Mouse (Mus musculus) gastrocnemius, adult 2 months (tissue): ENCODE data around the gene Samd3. TPM values are rescaled to one million over a fixed set of nuclear protein-coding genes. Genes with fewer than 3 reads are reported as not detected.

Experiments
- DNase-seq: peaks from one replicate; pipeline ENCODE4 v3.0.0; 2022
- H3K27ac ChIP-seq: fragments of 200-600 bp; 2 replicates; pipeline ENCODE4 v1.8.1; 2022; ENCODE audit warnings: mild to moderate bottlenecking
- H3K4me3 ChIP-seq: fragments of 200-600 bp; 2 replicates; pipeline ENCODE4 v1.8.1; 2022; ENCODE audit warnings: mild to moderate bottlenecking, moderate library complexity
- CTCF ChIP-seq: fragments of 200-600 bp; IDR thresholded peaks from 2 replicates; pipeline ENCODE4 v1.8.1; 2022; ENCODE audit warnings: antibody characterized with exemption, mild to moderate bottlenecking, moderate library complexity
- intact Hi-C: fragments of 180-260 bp; cut with DNase I; formaldehyde crosslinking; loops from one replicate; pipeline ENCODE4 v1.15.1; 2025
- long read RNA-seq, 2 experiments: library from polyadenylated mRNA; stranded (forward); transcript quantifications; one replicate each; pipeline ENCODE4 v2.0.0; 2021
- total RNA-seq, 2 experiments: library from RNA; stranded (reverse); gene quantifications; 2 replicates each; pipeline ENCODE4 v1.2.3; 2021

Gene Samd3
- not detected for total RNA-seq
- long read RNA-seq, experiment 1: 0 reads
- long read RNA-seq, experiment 2: 0 reads

DNA sequence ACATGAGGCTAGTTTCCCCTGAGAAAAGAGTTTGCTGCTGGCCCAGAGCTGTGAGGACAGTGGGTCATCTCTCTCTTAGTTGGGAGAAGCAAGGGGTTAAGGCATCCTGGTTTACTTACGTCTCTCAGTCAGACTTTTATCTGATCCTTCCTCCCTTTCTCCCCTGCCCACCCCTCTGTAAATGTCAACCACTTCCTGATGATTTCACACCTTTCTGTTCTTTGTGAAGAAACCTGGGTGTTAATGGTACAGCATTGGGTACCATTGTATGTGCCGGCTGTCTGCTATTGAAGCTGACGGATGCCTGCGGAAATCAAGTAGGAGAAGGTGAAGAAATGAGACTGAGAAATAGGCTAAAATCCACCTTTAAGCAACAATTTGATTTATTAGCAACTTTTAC, at the start of gene Samd3:
Gene Samd3 (plus strand): TSS at position 220 of the 400 bp plus-strand sequence.
- intact Hi-C loops: no loop called here
- H3K27ac ChIP-seq: no peak within 1 kb of the TSS
- no peak within 1 kb of the TSS for H3K4me3 ChIP-seq
- no peak for TF ChIP-seq CTCF
- no peak for DNase-seq

- DNase-seq: no peak
These were observed 44.2 kb upstream of the Samd3 start for GRCm38 (mm10) chr10:26185289-26185688.

GRCm38 (mm10) chr10:26190811-26191210, 38.7 kb upstream of the Samd3 start:
- no peak for DNase-seq
- Histone ChIP-seq H3K4me3 (no peak overlapping the region), H3K27ac (no peak overlapping the region)
- intact Hi-C loops: no loop called here
- no peak for TF ChIP-seq CTCF

More at GRCm38 (mm10) chr10:26185289-26185688, 44.2 kb upstream of the Samd3 start:
- TF ChIP-seq CTCF: no peak
- Histone ChIP-seq H3K4me3 (no peak overlapping the region), H3K27ac (no peak overlapping the region)
- intact Hi-C loops: no loop called here

GRCm38 (mm10) chr10:26194892-26195291, 34.6 kb upstream of the Samd3 start:
- intact Hi-C loops: no loop called here

GRCm38 (mm10) chr10:26202708-26203368, 26.7 kb upstream of the Samd3 start:
- no peak for TF ChIP-seq CTCF
- Histone ChIP-seq H3K4me3 (no peak overlapping the region), H3K27ac (no peak overlapping the region)
- intact Hi-C loops: no loop called here
- no peak for DNase-seq

More at GRCm38 (mm10) chr10:26194892-26195291, 34.6 kb upstream of the Samd3 start:
- Histone ChIP-seq H3K27ac (no peak overlapping the region), H3K4me3 (no peak overlapping the region)
- no peak for DNase-seq
- no peak for TF ChIP-seq CTCF

GRCm38 (mm10) chr10:26220729-26221128, 8.8 kb upstream of the Samd3 start:
- TF ChIP-seq CTCF: no peak
- intact Hi-C loops: no loop called here
- DNase-seq: no peak
- Histone ChIP-seq H3K4me3 (no peak overlapping the region), H3K27ac (no peak overlapping the region)

- intact Hi-C loops: no loop called here
- Histone ChIP-seq H3K27ac (no peak overlapping the region), H3K4me3 (no peak overlapping the region)
- no peak for DNase-seq
- TF ChIP-seq CTCF: no peak
These were observed 3.3 kb upstream of the Samd3 start for GRCm38 (mm10) chr10:26226241-26226640.

GRCm38 (mm10) chr10:26226734-26227133, 2.8 kb upstream of the Samd3 start:
- TF ChIP-seq CTCF: no peak
- Histone ChIP-seq H3K4me3 (no peak overlapping the region), H3K27ac (no peak overlapping the region)
- DNase-seq: no peak
- intact Hi-C loops: no loop called here

DNA sequence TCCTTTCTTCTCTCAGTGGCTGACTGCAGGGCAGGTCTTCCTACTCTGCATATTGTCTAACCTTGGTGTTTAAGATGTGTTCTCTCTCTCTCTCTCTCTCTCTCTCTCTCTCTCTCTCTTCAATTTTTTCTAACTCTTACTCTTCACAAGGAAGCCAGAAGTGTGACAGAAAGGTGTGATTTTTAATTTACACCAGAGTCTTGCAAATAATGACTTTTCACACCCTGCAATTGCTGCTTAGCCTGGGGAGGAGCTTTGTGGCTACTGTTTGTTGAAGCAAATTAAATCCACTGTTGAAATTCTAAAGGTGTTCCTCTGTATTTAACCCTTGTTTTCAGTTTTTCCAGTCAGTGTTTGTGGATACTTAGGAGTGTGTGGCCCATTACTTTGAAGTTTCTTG, 1.3 kb upstream of the Samd3 start:
- DNase-seq: no peak
- H3K27ac ChIP-seq: no peak overlapping the region
- intact Hi-C loops: no loop called here
- TF ChIP-seq CTCF: no peak
- H3K4me3 ChIP-seq: no peak overlapping the region

DNA sequence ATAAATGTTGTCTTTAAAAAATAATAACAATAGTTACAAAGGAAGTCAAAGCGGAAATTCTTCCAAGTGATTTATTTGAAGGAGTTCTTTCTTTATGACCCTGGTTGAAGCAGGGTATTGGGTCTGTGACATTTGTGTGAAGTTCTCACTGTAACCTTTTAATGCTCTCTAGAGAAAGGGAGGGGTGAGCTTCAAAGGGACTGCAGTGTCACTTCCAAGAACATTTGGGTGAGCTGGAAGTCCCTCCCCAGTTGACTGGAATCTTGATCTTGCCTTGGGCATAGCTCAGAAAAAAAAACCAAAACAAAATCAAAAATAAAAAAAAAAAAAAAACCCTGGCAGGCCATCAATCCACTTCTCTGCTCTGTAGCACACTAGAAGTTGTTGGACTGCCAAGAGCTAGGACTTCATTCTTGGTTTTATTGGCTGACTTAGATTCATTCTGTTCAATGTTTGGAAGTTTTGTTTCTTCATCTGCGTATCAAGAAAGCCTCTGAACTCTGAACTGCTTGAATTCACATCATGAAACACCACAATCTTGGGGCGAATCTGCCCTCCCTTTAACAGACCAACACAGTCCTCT, 2.7 kb downstream of the Samd3 start:
- TF ChIP-seq CTCF: no peak
- DNase-seq: no peak
- intact Hi-C loops: no loop called here
- H3K27ac ChIP-seq: no peak overlapping the region
- no peak overlapping the region for H3K4me3 ChIP-seq

GRCm38 (mm10) chr10:26238559-26238958, 9.1 kb downstream of the Samd3 start:
- DNase-seq: no peak
- no peak overlapping the region for H3K4me3 ChIP-seq
- TF ChIP-seq CTCF: no peak
- intact Hi-C loops: no loop called here
- no peak overlapping the region for H3K27ac ChIP-seq

DNA sequence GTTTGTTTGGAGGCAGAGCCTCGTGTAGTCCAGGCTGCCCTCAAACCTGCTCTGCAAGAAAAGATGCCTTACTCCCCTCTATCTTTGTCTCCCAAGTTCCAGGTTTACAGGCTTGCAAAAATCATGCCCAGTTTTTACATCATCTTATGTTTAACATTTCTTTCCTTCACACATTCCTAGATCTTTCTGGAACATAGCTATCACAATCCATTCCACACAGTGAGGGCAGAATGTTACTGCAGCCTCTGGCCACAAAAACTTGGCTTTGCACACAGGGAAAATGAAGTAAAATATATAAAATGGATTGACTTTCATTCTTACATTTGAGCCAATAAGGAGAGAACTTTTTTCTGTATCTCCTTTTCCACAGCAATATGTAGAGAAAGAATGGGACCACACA, 9.6 kb downstream of the Samd3 start:
- H3K27ac ChIP-seq: no peak overlapping the region
- TF ChIP-seq CTCF: no peak
- intact Hi-C loops: no loop called here
- no peak overlapping the region for H3K4me3 ChIP-seq
- no peak for DNase-seq

GRCm38 (mm10) chr10:26243203-26243602, 13.7 kb downstream of the Samd3 start:
- Histone ChIP-seq H3K4me3 (no peak overlapping the region), H3K27ac (no peak overlapping the region)
- TF ChIP-seq CTCF: no peak
- no peak for DNase-seq
- intact Hi-C loops: no loop called here

DNA sequence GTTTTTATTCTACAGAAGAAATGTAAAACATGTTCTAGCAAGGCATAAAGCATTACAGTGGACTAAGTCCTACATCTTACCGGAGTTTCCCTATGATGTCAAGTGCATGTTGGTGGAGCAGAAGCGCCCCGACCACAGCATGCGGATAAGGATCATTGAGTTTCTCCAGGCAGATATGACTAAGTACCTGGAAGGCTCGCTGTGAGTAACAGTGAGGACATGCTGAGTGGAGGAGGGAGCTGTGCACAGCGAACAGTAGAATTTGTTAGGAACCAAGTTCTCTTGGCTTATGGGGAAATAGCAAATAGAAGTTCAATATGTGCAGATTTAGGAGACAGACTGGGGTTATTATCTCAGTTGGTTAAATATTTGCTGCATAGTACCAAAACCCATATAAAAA, 15.0 kb downstream of the Samd3 start:
- Histone ChIP-seq H3K27ac (no peak overlapping the region), H3K4me3 (no peak overlapping the region)
- intact Hi-C loops: no loop called here
- TF ChIP-seq CTCF: no peak
- DNase-seq: no peak
